In the genomic region with DNA sequence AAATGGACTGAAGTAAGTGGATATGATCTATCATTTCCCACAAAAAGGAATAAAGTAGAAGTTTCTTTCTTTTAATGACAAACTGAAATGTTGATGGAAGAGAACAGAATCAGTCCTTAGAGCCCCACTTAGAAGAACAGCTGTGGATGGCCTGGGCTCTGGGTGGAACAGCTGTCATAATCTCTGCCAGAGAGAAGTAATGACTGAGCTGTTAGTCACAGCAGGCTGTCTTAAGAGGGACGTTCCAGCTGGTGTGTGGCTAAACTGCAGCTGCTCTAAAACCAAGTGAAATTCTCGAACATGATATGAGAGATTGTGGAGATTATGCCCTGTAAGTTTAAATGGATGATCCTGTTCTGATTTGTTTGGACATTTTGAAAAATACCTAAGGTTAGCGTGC, we compare ENCODE assay signal across 12 mouse cellular contexts. TPM values are rescaled to one million over a fixed set of nuclear protein-coding genes. Genes with fewer than 3 reads are reported as not detected.
A peak's percentile ranks its signal among the peaks of the same experiment; 100 is the strongest.
DNase-seq lines count a peak whose midpoint lies in the region; ATAC-seq lines count a peak whose summit lies in the region.
"Had no signal": no experiment of that assay in that cellular context is flagged by ENCODE, and none has a peak within 500 bp of the region (broad histone marks: within the 10 kb centered on the region; RNA-seq: fewer than 3 reads in every experiment).

No protein-coding gene starts in this region.

- intact Hi-C loops in gastrocnemius, postnatal 14 days (cut with DNase I; ENCODE audit: low total_unique reads), result no loop called here

- no peak overlapping the region for H3K4me2 ChIP-seq in neural tube, embryonic 12.5 days (replicated peaks)

- H3K36me3 ChIP-seq in neural tube, embryonic 12.5 days, result peaks cover 28% of the 10 kb centered on the region

- H3K9ac ChIP-seq in neural tube, embryonic 12.5 days, result no peak overlapping the region

- 0 out of 2 replicates have a peak, but pooled peaks have one; percentile 53 for ATAC-seq in neural tube, embryonic 12.5 days (ENCODE audit: low FRiP score, low read depth)

- WGBS in neural tube, embryonic 12.5 days, result 68% methylated on average over 3 of the region's 3 CpGs

- no peak overlapping the region for H3K4me3 ChIP-seq in neural tube, embryonic 12.5 days
- H3K4me3 ChIP-seq: midbrain, embryonic 10.5 days had no signal

- H3K9me3 ChIP-seq in neural tube, embryonic 12.5 days, result no peaks in the 10 kb centered on the region
- H3K9me3 ChIP-seq: midbrain, embryonic 10.5 days had no signal

- H3K27me3 ChIP-seq in neural tube, embryonic 12.5 days (replicated peaks), result no peaks in the 10 kb centered on the region

- peak; percentile 37 for DNase-seq in gastrocnemius, postnatal 14 days
- no peak for DNase-seq in gastrocnemius, adult 8-10 months (ENCODE audit: low spot score in 2 of 2)
- peak; percentile 38 to 40 for DNase-seq in kidney, postnatal 4 days
- DNase-seq in kidney, adult 9 months, result no peak
- DNase-seq in brain, adult 2 months (ENCODE audit: low read depth, low spot score), result peak; percentile 67
- no peak for DNase-seq in adrenal gland, adult (ENCODE audit: inconsistent age in 2 of 2, low spot score in 1 of 2)
- no peak for DNase-seq in B cell, adult 2 months
- DNase-seq: cerebellum, postnatal 14 days had no signal

- no peaks in the 10 kb centered on the region for H3K4me1 ChIP-seq in neural tube, embryonic 12.5 days

- H3K27ac ChIP-seq in neural tube, embryonic 12.5 days, result no peak overlapping the region
- H3K27ac ChIP-seq: midbrain, embryonic 10.5 days had no signal

RNA-seq across cellular contexts. Expression of gene Tmem236, which starts 37.4 kb away (rescaled TPM):
- total RNA-seq in gastrocnemius, postnatal 14 days (2021), result under 1 TPM; 0.11 to 0.57 TPM
- under 1 TPM; 0.07 to 0.31 (median 0.20) TPM for total RNA-seq in gastrocnemius, adult 8-10 months (2022)
- 0.11 TPM in 1 of 2 replicates, not detected in the other for polyA plus RNA-seq in neural tube, embryonic 12.5 days (2016; fragmentation: Nextera tagmentation; extraction: Ambion mirVana)
- total RNA-seq: granulocyte monocyte progenitor cell, adult 5-6 weeks; liver, adult 2 months had no signal
- polyA plus RNA-seq: liver, adult 2 months had no signal

Comparison
In these comparisons a context has a peak if more than half of its experiments do, and no peak if none do; other contexts are left out.
1. DNase-seq: peak in gastrocnemius, postnatal 14 days (single experiment), kidney, postnatal 4 days (2 of 2) and brain, adult 2 months (single experiment); none in gastrocnemius, adult 8-10 months (0 of 2), kidney, adult 9 months (single experiment), adrenal gland, adult (0 of 2) and B cell, adult 2 months (0 of 2).